Mouse (Mus musculus): ENCODE data around the gene Tmem132a. TPM values are rescaled to one million over a fixed set of nuclear protein-coding genes. Genes with fewer than 3 reads are reported as not detected.

Gene Tmem132a
- total and polyA plus RNA-seq, 3 experiments = 0.01 to 2.3 (median 0.27) TPM

GRCm38 (mm10) chr19:10855422-10855821 is 14.3 kb downstream of the Tmem132a start:
- DNase-seq (ENCODE audit: low spot score) = no peak

GRCm38 (mm10) chr19:10847311-10848087 is 22.2 kb downstream of the Tmem132a start:
- no peak for ATAC-seq (ENCODE audit: extremely low read depth, insufficient number of reproducible peaks, low FRiP score, poor library complexity, severe bottlenecking)
- Histone ChIP-seq H3K9me3 (replicated peaks) (no peaks in the 10 kb centered on the region), H3K36me3 (replicated peaks) (no peaks in the 10 kb centered on the region), H3K4me1 (ENCODE audit: insufficient read depth, low read depth, low read length) (no peaks in the 10 kb centered on the region; the same call in 1 of the 2 replicates), H3K4me3 (ENCODE audit: low read depth, low read length) (no peak overlapping the region), H3K27me3 (ENCODE audit: insufficient read depth, low read length) (peaks cover 17% of the 10 kb centered on the region; the same call in 1 of the 2 replicates)
- TF ChIP-seq GATA1 (IDR thresholded peaks at IDR 0.05; ENCODE audit: borderline replicate concordance, low read length) (no peak), POLR2AphosphoS5 (IDR thresholded peaks at IDR 0.05; ENCODE audit: insufficient replicate concordance, low read depth, low read length) (no peak), GATA2 (IDR thresholded peaks at IDR 0.05; ENCODE audit: borderline replicate concordance, low read depth, low read length) (no peak), TAL1 (conservative IDR thresholded peaks at IDR 0.05; ENCODE audit: low read depth, low read length) (no peak), CTCF (IDR thresholded peaks at IDR 0.05; ENCODE audit: low read depth, low read length) (no peak)
- no peak for DNase-seq (ENCODE audit: low spot score)

More at GRCm38 (mm10) chr19:10855422-10855821, 14.3 kb downstream of the Tmem132a start:
- H3K9me3 ChIP-seq (replicated peaks) = no peaks in the 10 kb centered on the region
- H3K4me3 ChIP-seq (ENCODE audit: low read depth, low read length) = no peak overlapping the region
- H3K36me3 ChIP-seq (replicated peaks) = no peaks in the 10 kb centered on the region
- no peaks in the 10 kb centered on the region for H3K4me1 ChIP-seq (ENCODE audit: insufficient read depth, low read depth, low read length)
- no peak for ATAC-seq (ENCODE audit: extremely low read depth, insufficient number of reproducible peaks, low FRiP score, poor library complexity, severe bottlenecking)
- peaks cover 4% of the 10 kb centered on the region; the same call in 1 of the 2 replicates for H3K27me3 ChIP-seq (ENCODE audit: insufficient read depth, low read length)
- no peak for TF ChIP-seq POLR2AphosphoS5 (IDR thresholded peaks at IDR 0.05; ENCODE audit: insufficient replicate concordance, low read depth, low read length)
- TF ChIP-seq GATA1 (IDR thresholded peaks at IDR 0.05; ENCODE audit: borderline replicate concordance, low read length) = no peak
- TF ChIP-seq GATA2 (IDR thresholded peaks at IDR 0.05; ENCODE audit: borderline replicate concordance, low read depth, low read length) = no peak
- no peak for TF ChIP-seq TAL1 (conservative IDR thresholded peaks at IDR 0.05; ENCODE audit: low read depth, low read length)
- TF ChIP-seq CTCF (IDR thresholded peaks at IDR 0.05; ENCODE audit: low read depth, low read length) = no peak

- DNase-seq (ENCODE audit: low spot score) = no peak
- ATAC-seq (ENCODE audit: extremely low read depth, insufficient number of reproducible peaks, low FRiP score, poor library complexity, severe bottlenecking) = no peak
- TF ChIP-seq CTCF (IDR thresholded peaks at IDR 0.05; ENCODE audit: low read depth, low read length) = no peak
- no peak for TF ChIP-seq TAL1 (conservative IDR thresholded peaks at IDR 0.05; ENCODE audit: low read depth, low read length)
- no peak for TF ChIP-seq GATA2 (IDR thresholded peaks at IDR 0.05; ENCODE audit: borderline replicate concordance, low read depth, low read length)
- TF ChIP-seq POLR2AphosphoS5 (IDR thresholded peaks at IDR 0.05; ENCODE audit: insufficient replicate concordance, low read depth, low read length) = no peak
- no peak for TF ChIP-seq GATA1 (IDR thresholded peaks at IDR 0.05; ENCODE audit: borderline replicate concordance, low read length)
- Histone ChIP-seq H3K9me3 (replicated peaks) (no peaks in the 10 kb centered on the region), H3K4me1 (ENCODE audit: insufficient read depth, low read depth, low read length) (no peaks in the 10 kb centered on the region; the same call in 1 of the 2 replicates), H3K36me3 (replicated peaks) (no peaks in the 10 kb centered on the region), H3K27me3 (ENCODE audit: insufficient read depth, low read length) (peaks cover 17% of the 10 kb centered on the region; the same call in 1 of the 2 replicates), H3K4me3 (ENCODE audit: low read depth, low read length) (no peak overlapping the region)
Measured at GRCm38 (mm10) chr19:10846150-10846549, 23.6 kb downstream of the Tmem132a start.

- TF ChIP-seq GATA1 (IDR thresholded peaks at IDR 0.05; ENCODE audit: borderline replicate concordance, low read length) (no peak), TAL1 (conservative IDR thresholded peaks at IDR 0.05; ENCODE audit: low read depth, low read length) (no peak), POLR2AphosphoS5 (IDR thresholded peaks at IDR 0.05; ENCODE audit: insufficient replicate concordance, low read depth, low read length) (no peak), CTCF (IDR thresholded peaks at IDR 0.05; ENCODE audit: low read depth, low read length) (no peak), GATA2 (IDR thresholded peaks at IDR 0.05; ENCODE audit: borderline replicate concordance, low read depth, low read length) (no peak)
- no peaks in the 10 kb centered on the region for H3K9me3 ChIP-seq (replicated peaks)
- peaks cover 17% of the 10 kb centered on the region; the same call in 1 of the 2 replicates for H3K27me3 ChIP-seq (ENCODE audit: insufficient read depth, low read length)
- no peaks in the 10 kb centered on the region; the same call in 1 of the 2 replicates for H3K4me1 ChIP-seq (ENCODE audit: insufficient read depth, low read depth, low read length)
- H3K4me3 ChIP-seq (ENCODE audit: low read depth, low read length) = no peak overlapping the region
- no peaks in the 10 kb centered on the region for H3K36me3 ChIP-seq (replicated peaks)
- no peak for ATAC-seq (ENCODE audit: extremely low read depth, insufficient number of reproducible peaks, low FRiP score, poor library complexity, severe bottlenecking)
- no peak for DNase-seq (ENCODE audit: low spot score)
Measured at GRCm38 (mm10) chr19:10845454-10845853, 24.3 kb downstream of the Tmem132a start.

- H3K27me3 ChIP-seq (ENCODE audit: insufficient read depth, low read length) = peaks cover 15% of the 10 kb centered on the region; the same call in 1 of the 2 replicates
- H3K36me3 ChIP-seq (replicated peaks) = no peaks in the 10 kb centered on the region
- H3K4me1 ChIP-seq (ENCODE audit: insufficient read depth, low read depth, low read length) = no peaks in the 10 kb centered on the region; the same call in 1 of the 2 replicates
- no peaks in the 10 kb centered on the region for H3K9me3 ChIP-seq (replicated peaks)
- DNase-seq (ENCODE audit: low spot score) = no peak
- ATAC-seq (ENCODE audit: extremely low read depth, insufficient number of reproducible peaks, low FRiP score, poor library complexity, severe bottlenecking) = no peak
- no peak overlapping the region for H3K4me3 ChIP-seq (ENCODE audit: low read depth, low read length)
- TF ChIP-seq TAL1 (conservative IDR thresholded peaks at IDR 0.05; ENCODE audit: low read depth, low read length) = no peak
- no peak for TF ChIP-seq GATA2 (IDR thresholded peaks at IDR 0.05; ENCODE audit: borderline replicate concordance, low read depth, low read length)
- no peak for TF ChIP-seq POLR2AphosphoS5 (IDR thresholded peaks at IDR 0.05; ENCODE audit: insufficient replicate concordance, low read depth, low read length)
- no peak for TF ChIP-seq CTCF (IDR thresholded peaks at IDR 0.05; ENCODE audit: low read depth, low read length)
- TF ChIP-seq GATA1 (IDR thresholded peaks at IDR 0.05; ENCODE audit: borderline replicate concordance, low read length) = no peak
Measured at GRCm38 (mm10) chr19:10844206-10844605, 25.5 kb downstream of the Tmem132a start.

GRCm38 (mm10) chr19:10842914-10843313 is 26.8 kb downstream of the Tmem132a start:
- H3K9me3 ChIP-seq (replicated peaks) = no peaks in the 10 kb centered on the region
- H3K4me1 ChIP-seq (ENCODE audit: insufficient read depth, low read depth, low read length) = no peaks in the 10 kb centered on the region; the same call in 1 of the 2 replicates
- no peak for ATAC-seq (ENCODE audit: extremely low read depth, insufficient number of reproducible peaks, low FRiP score, poor library complexity, severe bottlenecking)
- DNase-seq (ENCODE audit: low spot score) = no peak
- no peak for TF ChIP-seq GATA1 (IDR thresholded peaks at IDR 0.05; ENCODE audit: borderline replicate concordance, low read length)
- no peak for TF ChIP-seq POLR2AphosphoS5 (IDR thresholded peaks at IDR 0.05; ENCODE audit: insufficient replicate concordance, low read depth, low read length)
- no peak for TF ChIP-seq CTCF (IDR thresholded peaks at IDR 0.05; ENCODE audit: low read depth, low read length)
- TF ChIP-seq TAL1 (conservative IDR thresholded peaks at IDR 0.05; ENCODE audit: low read depth, low read length) = no peak
- TF ChIP-seq GATA2 (IDR thresholded peaks at IDR 0.05; ENCODE audit: borderline replicate concordance, low read depth, low read length) = no peak
- no peaks in the 10 kb centered on the region for H3K36me3 ChIP-seq (replicated peaks)
- peaks cover 11% of the 10 kb centered on the region for H3K27me3 ChIP-seq (ENCODE audit: insufficient read depth, low read length)
- H3K4me3 ChIP-seq (ENCODE audit: low read depth, low read length) = no peak overlapping the region

Measured in G1E (cell line).